Mouse (Mus musculus) lung, adult 2 months (tissue): Measurements from ENCODE around the gene Scp2.

Source experiments
- CTCF ChIP-seq: fragments of 200-500 bp; IDR thresholded peaks from 2 replicates; pipeline ENCODE4 v1.5.1; 2011; ENCODE audit warnings: mild to moderate bottlenecking, low read length, control low read depth; ENCODE audit not compliant: insufficient read depth
- POLR2A ChIP-seq: fragments of 200-500 bp; IDR thresholded peaks from 2 replicates; pipeline ENCODE4 v1.6.1; 2011; ENCODE audit warnings: low read depth, mild to moderate bottlenecking, control low read depth, low read length, borderline replicate concordance; ENCODE audit errors: extremely low read depth

DNA sequence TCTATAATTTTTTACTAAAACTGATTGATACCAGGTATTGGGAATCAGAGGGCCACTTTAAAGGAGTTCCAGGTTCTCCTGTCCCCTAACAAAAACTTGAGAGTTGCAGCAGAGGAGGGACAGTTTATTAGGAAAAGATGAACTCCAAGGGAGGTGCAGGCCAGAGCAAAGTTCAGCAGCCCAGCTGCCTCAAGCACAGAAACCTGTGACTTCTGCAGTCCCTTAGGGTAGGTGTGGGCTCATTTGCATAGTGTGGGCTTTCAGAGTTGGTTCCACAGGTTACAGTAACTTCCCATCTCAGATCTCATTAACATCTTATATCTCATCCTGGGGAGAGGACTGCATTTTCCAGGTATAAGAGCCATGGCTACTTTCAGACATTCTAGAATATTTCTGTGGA, 1.0 kb downstream of the Scp2 start:
- TF ChIP-seq CTCF = no peak
- TF ChIP-seq POLR2A = no peak
